Mouse (Mus musculus) embryo, embryonic 9.5 days (tissue): ENCODE measurements around the gene Agap1.

Experiments
- DNase-seq: peaks from one replicate; pipeline ENCODE4 v3.0.0-alpha.2; 2017; ENCODE audit errors: extremely low spot score

Gene Agap1

DNA sequence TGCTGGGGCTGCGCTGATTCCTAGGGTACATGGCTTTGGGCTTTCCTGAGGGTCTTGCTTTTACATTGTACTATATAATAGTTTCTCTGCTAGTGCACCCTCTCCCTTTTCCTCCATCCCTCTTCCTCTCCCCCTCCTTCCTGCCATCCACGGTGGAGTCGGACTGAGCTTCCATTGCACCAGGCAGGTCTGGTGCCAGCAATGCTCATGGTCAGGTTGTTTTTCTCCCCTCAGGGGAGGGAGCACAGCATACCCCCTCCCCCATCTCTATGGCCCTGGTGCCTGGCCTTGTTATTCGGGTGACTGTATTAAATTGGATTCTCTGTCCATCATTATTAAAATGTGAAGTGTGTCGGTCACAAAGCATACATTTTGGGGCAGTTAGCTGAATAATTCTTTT is 259.1 kb downstream of the Agap1 start:
- no peak for DNase-seq

DNA sequence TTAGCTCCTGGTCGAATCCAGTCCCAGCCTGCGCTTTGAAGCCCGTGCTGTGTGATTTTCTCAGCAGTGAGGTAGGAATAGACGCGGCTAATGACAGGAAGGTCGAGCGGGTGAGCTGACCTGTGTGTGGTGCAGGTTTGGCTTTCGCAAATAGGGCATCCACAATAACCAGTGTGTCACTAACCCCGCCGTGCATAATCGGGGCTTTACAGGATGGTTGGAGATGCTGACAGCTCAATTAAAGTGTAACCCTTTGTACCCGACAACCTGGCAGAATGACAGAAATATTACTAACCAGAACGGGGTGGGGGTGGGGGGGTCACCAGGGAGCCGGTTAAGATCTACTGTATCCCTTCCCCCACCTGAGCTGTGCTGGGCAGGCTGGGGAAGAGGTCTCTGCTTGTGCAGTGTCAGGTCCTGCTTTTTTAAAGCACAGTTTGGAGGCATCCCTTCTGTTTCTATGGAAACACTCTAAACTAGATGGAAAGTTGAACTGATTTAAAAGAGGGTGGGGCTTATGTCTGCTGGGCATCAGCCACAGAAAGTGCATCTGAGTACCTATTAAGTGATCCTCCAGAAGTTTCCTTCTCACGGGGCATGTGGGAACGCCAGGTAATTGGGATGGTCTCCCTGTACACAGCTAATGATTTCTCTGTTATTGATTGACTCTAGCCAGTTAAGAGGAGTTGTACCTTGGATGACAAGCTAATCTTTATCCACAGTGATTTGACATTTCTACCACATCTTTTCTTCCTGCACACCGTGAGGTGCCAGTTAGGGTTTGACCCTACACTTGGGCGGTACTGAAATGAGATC is 259.8 kb downstream of the Agap1 start:
- no peak for DNase-seq

DNA sequence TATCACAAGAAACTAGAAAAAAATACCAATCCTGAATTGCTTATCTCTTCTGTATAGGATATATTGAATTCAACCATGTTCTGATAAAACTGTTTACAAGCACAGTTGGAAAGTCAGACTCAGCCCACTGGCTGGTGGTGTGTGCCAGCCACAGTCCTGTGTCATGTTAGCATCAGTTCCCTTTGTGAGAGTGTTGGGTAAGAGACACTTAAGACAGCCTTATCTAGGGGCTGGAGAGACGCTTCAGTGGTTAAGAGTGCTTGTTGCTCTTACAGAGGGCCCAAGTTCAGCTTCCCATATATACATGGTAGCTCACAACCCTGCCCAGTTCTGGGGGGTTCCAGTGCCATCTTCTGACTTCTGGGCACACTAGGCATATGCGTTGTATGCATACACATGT is 261.6 kb downstream of the Agap1 start:
- no peak for DNase-seq

DNA sequence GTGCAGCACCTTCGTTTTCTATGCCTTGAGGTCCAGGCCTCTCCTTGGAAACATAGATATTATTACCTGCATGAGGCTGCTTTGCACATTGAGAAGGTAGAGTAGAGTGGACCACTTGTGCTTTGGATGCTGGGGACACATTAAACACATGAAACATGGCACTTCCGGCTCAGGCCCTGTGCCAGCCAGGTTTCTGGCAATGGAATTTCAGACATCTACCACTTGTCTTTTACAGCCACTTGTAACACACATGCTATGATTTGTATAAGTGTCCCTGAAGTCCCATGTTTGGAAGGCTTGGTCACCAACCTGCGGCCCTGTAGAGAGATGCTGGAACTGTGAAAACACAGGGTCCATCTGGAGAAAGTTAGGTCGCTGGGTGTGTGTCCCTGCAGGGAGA is 262.5 kb downstream of the Agap1 start:
- no peak for DNase-seq

DNA sequence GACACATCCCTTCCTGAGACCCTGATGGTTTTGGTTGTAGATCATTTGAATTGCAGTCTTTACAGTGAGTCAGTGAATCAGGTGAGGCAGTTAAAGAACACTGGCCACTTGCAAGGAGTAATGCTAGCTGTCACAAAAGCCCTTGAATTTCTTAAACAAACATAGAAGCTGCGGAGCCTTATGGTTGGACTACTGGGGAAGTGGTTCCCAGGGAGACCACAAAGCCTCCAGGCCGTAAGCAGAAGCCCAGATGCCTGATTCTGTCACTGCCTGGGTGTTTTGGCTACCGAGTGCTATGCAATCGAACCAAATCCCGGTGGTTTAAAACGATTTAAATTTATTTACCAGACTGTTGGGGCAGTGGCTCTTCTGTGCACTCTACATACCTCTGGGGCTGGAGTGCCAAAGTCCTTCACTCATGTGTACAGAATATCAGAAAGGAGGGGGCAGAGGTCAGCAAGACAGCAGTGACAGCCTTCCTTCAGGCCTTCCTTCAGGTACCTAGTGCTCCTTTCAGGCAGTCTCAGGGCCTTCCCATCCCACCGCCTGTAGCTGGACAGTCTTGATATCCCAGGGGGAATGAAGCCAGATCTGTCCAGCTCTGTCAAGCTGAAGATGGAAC is 264.3 kb downstream of the Agap1 start:
- no peak for DNase-seq

DNA sequence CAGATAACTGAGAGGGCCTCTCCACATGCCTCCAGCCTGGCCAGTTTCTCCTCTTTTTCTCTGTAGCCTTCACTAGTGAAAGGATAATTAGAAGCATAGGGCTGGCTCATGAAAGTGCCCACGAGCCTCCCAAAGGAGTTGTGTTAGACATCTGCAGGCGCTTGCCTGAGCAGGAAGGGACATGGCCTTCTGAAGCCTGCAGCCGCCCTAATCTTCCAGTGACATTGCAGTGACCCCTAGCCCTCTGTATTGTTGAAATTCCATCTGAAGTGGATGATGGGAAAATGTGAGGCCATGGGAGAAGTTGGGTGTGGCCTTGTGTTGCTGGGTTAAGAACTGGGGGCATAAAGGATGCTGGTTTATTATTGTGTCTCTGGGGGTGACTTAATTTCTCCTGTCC is 269.5 kb downstream of the Agap1 start:
- DNase-seq: peak; percentile 51

DNA sequence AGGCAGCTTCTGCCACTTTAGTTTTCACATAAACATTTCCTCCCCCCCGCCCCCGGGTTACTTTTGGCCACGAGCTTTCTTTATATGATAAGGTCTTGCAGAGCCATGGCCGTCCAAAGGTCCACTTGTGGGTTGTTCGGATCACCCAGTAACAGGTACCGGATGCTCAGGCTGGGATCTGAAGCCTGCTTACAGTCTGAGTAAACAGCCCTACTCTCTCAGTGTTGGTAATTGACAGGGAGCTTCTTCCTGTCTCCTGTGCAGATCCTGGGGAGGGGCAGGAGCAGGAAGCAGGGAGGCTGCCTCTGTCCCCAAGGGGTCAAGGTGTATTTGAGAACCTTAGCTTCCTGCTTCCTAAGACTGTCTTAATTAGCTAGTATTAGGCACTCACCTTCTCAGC is 269.9 kb downstream of the Agap1 start:
- no peak for DNase-seq

DNA sequence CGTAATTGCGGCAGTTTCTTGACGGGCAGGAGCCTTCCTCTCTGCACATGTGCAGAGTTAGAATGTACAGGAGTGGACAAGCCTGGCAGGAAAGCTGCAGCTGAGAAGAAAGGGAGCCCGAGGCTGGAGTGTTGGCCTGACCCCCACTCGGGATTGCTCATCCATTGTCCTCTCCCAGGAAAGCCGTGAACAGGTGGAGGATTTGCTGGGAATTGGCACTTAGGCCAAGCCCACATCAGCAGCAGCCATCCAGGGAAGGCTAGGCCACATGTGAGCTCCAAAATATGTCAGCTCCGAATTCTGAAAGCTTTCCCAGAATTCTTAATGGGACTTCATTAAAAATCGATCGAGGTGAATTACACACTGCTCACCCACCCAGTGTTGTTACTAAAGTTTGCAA is 270.4 kb downstream of the Agap1 start:
- DNase-seq: no peak

DNA sequence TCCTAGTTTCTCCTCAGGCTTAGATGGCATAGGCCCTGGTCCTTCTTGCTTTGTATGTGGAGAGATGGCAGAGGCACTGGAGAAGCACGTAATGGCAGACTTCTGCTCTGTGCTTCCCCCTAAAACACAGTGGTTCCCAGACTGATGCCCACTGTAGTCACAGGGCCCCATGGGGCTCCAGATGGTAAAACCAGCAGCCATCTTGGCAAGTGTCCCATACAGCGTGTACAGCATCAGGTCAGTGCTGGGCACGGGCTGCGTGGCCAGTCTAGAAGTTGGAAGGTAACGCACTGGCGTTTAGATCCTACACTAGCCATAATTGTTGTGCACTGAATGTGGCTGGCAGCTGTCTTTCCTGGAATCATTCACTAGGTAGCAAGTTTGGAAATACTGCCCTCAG is 273.9 kb downstream of the Agap1 start:
- no peak for DNase-seq

DNA sequence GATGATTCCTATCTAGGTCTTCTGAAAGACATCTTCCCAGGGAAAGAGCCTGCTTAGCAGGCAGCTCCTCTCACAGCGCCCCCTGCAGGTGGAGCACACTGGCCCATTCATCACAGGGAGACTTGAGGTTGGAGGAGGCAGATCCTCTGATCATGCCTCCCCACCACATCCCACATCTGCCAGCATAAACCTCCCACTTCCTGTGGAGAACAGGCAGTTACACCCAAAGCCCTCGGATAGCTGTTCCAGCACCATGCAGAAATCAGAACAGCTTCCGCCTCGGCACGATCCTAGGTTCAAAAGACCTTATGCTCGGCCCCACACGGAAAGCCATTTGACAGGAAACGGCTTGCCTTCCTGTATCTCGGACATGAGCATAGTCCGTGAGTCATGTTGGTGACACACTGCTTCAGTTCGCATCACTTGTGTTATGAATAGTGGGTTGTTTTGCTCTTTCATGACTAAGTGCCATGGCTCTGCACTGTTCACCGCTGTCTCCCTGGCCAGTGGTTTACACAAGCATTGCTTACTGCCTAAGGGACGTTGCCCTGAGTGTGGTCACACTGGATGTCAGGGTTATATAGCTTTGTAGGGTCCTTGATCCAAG is 276.1 kb downstream of the Agap1 start:
- DNase-seq: no peak

DNA sequence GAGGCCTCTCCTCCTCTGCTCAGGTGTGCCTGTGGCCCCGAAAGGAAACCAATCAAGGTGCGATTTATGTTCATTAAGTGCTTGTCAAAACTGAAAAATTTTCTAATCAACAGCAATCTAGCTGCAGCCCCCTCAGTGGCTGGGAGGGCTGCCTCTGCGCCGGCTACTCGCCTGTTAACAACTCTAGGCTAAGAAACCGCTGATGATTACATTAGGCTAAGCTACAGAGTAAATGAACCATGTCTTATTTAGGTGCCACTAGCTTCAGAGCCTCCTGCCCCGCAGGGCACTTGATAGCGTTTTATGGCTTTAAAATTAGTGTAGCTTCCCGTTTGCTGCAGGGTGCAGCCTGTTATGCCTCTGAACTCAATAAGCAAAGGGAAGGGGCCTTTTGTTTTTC is 279.8 kb downstream of the Agap1 start:
- DNase-seq: no peak

DNA sequence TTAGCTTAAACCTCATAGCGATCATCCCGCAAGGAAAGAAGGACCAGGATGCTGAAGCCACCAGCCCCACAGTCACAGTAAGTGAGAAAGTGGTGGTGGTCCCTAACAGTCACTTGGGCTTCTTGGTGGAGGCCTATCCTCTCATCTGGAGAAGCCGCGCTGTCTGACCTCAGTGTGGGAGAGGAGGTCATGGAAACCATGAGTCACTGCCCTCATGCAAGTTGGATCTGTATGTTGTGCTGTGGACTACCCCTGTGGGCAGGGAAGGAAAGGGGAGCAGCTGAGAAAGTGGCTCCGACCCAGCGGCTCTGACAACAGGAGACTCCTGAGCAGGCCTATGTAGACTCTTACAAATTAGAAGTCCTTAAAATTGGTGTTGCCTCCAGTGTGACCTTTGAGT is 280.5 kb downstream of the Agap1 start:
- no peak for DNase-seq

DNA sequence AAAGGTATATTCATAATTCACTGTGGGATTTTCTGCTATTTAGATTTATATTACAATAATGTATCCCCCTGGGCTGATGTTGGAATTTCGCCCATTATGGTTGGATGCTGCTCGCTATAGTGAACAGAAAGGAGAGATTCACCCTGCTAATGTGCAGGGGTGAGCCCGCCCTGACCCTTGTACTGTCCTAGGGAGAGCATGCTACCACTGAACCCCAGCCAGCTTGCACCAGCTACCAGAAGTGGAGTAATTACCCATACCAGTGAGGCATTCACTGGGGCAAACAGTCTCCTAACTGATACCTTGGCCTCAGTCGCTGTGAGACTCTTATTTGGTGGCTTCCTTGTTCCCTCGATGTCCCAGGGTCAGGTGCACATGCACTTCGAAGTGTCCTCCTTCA is 281.4 kb downstream of the Agap1 start:
- DNase-seq: no peak

DNA sequence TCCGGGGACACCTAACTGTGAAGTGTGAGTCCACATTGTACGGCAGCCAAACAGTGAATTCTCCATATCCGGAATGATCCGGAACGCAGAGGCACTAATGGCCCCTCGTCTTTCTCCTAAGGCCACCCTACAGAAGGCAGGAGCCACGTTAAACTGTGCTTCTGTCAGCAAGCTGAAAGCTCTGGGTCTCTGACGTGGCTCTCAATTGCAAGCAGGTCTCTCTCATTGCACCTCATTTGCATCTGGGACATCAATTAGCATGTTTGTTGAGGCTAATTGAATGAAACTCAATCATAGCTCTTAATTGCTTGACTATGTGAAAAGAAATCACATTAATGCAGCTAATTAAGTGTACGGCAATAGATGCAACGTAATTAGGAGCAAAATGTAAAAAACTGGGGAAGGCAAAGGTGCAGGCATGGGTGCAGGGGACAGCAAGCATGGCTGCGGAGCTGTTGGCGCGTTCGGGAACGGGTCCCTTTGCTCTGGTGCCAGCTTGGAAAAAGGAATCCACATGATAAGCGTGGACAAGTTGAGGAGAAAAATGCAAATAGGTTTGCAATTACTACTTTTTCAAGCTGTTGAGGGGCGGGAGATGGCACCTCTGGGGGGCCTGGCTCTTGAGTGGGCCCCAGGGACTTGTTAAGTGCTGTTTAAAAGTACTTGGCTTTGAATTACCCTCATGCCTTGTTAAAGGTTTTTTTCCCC is 284.6 kb downstream of the Agap1 start:
- DNase-seq: no peak

DNA sequence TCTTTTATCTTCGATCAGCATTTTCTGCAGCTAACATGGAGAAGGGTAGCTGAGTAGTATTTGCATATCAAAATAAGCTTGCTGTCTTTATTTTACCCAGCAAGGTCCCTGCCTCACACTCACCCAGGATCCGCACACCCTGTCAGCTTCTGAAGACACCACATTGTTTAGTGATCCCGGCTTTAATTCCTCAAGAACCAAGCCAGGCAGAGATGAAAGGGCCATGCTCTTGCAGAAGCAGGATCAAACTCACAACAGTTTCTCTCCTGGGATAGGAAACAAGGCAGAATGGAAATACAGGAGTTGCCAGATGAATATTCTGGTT is 285.1 kb downstream of the Agap1 start:
- no peak for DNase-seq

DNA sequence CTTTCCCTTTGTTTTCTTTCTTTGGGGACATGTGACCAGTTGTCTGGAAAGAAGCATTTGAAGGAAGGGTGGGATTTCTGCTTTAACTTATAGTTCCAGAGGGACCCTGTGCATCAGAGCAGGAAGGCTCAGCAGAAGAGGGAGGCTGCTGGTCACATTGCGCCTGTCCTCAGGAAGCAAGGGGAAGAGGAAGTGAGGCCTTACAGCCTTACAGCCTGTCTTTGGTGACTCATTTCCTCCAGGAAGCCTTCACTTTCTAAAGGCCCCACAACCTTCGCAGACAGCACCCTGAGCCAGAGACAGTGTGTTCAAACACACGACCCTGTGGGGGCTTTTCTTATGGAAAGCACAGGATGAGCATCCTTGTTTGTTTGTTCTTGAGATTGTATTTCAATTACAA is 287.8 kb downstream of the Agap1 start:
- no peak for DNase-seq

DNA sequence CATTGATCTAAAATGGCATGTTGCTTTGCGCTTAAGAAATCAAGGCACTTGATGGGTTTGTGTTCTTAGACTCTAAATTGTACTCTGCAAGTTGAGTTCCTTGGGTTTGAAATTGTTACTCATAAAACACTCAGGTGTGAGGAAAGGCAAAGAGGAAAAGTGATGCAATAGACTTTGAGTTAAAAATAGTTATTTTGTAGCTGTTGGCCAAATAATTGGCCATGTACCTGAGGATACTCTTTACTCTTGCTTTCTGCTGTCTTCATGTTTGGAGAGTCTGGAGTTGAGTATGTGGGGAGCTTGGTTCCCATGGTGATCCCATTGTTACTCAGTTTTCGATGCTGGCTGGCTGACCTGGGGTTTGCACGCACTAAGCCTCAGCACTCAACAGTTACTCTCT is 291.6 kb downstream of the Agap1 start:
- DNase-seq: no peak

DNA sequence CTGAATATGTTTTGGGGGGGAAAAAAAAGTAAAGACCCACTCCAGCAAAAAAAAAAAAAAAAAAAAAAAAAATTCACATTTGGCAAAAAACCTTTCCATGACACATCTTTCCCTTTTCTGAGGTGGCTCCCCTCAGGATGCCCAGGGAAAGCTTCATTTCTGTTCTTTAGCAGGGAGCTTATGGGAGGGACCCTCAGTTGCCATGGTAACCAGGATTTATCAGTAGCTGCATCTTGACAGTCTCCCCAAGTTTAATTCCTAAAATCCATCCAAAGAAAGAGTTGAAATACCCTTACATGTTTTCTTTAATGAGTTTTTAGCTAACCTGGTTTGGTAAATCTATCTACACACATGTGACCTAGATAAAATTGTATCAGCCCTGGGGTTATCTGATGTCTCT is 295.1 kb downstream of the Agap1 start:
- DNase-seq: no peak

DNA sequence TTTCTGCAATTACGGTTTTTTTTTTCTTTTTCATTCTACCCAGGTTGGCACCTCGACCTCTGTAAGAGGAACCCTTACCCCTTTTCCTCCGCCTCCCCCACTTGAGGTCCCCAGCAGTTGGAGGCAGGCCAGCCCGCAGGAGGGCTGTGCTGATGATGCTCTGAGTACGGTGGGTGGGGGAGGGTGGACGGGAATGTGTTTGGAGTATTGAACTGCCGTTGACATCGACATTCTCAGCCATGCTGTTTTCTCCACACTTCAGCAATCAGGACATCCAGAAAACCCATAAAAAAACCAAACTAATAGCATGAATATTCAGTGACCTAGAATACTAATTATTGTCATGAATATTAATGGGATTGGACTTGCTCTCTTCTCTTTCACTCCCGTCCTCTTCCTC is 295.9 kb downstream of the Agap1 start:
- peak; percentile 38 for DNase-seq

DNA sequence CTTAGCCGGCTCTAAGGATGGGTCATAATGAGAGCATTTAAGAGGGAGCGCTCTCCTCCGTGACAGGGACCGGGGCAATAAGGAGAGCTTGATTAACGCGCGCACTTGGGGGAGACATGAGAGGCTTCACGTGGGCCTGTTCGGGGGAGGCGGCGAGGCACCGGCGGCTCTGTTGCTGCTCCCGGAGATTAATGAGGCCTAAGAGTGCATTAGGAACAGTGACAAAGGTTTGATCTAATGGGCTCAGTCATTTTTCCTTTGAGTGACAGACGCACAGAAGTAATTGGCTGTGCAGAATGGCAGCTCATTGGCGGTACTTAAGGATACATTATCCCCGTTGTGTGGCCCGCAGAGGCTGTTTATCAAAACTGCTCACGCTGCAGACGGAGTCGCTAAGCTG is 296.3 kb downstream of the Agap1 start:
- peak; percentile 44 for DNase-seq

DNA sequence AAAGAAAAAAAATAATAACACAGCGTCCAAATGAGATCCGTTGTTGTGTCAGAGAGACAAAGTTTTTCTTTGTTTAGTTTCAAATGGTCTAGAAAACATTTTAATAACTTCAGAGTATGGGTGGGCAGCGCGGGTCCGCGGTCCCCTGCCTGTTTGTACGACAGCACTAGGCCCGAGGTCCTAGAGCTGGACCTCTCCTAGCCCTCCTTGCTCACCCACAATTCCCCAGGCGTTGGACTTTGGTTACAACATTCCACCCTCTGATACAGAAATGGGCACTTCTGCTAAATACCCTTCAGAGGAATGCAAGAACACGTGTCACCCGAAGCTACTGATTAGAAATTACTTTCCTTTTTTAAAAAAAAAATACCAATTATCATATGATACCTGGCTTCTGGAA is 296.7 kb downstream of the Agap1 start:
- DNase-seq: no peak

DNA sequence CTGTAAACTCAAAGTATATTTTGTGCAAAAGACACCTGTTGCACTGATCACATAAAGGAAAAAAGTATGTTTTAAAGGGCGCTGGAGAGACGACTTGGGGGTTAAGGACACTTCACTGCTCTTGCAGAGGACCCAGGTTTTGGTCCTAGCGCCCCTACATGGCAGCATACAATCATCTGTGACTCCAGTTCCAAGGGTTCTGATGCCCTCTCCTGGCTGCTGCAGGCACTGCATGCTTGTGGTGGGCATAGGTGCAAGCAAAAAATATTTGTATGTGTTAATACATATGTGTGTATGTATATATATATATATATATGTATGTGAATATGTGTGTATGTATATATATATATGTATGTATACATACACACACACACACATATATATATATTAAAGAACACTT is 298.1 kb downstream of the Agap1 start:
- DNase-seq: no peak

DNA sequence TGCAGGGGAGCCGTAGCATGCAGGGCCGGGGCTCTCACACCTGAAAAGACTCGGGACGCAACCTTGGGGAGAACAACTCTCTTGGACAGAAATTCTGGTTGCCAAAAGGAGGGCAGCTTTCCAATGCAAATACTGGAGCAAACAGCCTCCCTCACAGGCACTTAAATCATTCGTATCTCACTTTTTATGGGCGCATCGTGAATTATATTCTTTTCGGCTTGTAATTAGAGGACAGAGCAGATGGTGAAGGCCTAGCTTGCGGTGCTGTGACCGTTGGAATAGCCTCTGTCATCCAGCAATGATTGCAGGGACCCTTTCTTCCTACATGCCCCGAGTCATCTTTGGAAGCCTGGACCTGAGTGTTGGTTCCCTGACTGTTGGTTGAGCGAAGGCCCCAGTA is 300.8 kb downstream of the Agap1 start:
- no peak for DNase-seq
